Mouse (Mus musculus) CH12.LX (cell line): ENCODE measurements around the gene Fyb. TPM values are rescaled to one million over a fixed set of nuclear protein-coding genes. Genes with fewer than 3 reads are reported as not detected.

Experiments
- DNase-seq: peaks from one replicate; pipeline ENCODE4 v3.0.0-alpha.2; 2013; ENCODE audit errors: extremely low read depth
- H3K27ac ChIP-seq: 2 replicates; pipeline ENCODE4 v1.5.1; 2012; ENCODE audit warnings: low read depth, mild to moderate bottlenecking, control low read depth, moderate library complexity; ENCODE audit not compliant: insufficient read depth
- H3K27me3 ChIP-seq: replicated peaks from 2 replicates; pipeline ENCODE3; 2012; ENCODE audit warnings: inconsistent platforms
- H3K36me3 ChIP-seq, 2 experiments: replicated peaks in 1 of 2; 2 replicates each; pipeline versions ENCODE3 to v1.6.1; 2012; ENCODE audit warnings: inconsistent platforms in 1 of 2, low read length in 1 of 2, mild to moderate bottlenecking in 1 of 2, mixed read lengths in 1 of 2, moderate library complexity in 1 of 2; ENCODE audit not compliant: control insufficient read depth in 1 of 2, insufficient read depth in 1 of 2
- H3K4me1 ChIP-seq, 2 experiments: 2 replicates each; pipeline ENCODE4 v1.6.1; 2012; ENCODE audit warnings: inconsistent platforms in 1 of 2, moderate library complexity in 1 of 2; ENCODE audit not compliant: insufficient read depth in 2 of 2, control insufficient read depth in 1 of 2
- H3K4me2 ChIP-seq: 2 replicates; pipeline ENCODE4 v1.6.1; 2012; ENCODE audit warnings: low read depth, mild to moderate bottlenecking, control low read depth; ENCODE audit not compliant: poor library complexity, insufficient read depth, severe bottlenecking
- H3K4me3 ChIP-seq, 3 experiments: fragments of 150-350 bp in 1 of 3; sonication (generic) in 1 of 3; replicated peaks in 1 of 3; 2 replicates each; pipeline versions ENCODE3 to v1.5.1; 2011 to 2012; ENCODE audit warnings: low read depth in 2 of 3, low read length in 2 of 3, mild to moderate bottlenecking in 2 of 3, moderate library complexity in 2 of 3, control low read depth in 1 of 3, improper control_type of control experiment in 1 of 3, inconsistent platforms in 1 of 3, mixed read lengths in 1 of 3; ENCODE audit not compliant: poor library complexity in 1 of 3
- H3K79me2 ChIP-seq: replicated peaks from 2 replicates; pipeline ENCODE4 v1.6.1; 2012; ENCODE audit warnings: mild to moderate bottlenecking, moderate library complexity; ENCODE audit not compliant: control insufficient read depth, poor library complexity, insufficient read depth, severe bottlenecking; ENCODE audit errors: extremely low read depth
- H3K9ac ChIP-seq: 2 replicates; pipeline ENCODE4 v1.6.1; 2012; ENCODE audit warnings: low read depth, mild to moderate bottlenecking, control low read depth, moderate library complexity; ENCODE audit not compliant: insufficient read depth
- H3K9me3 ChIP-seq: replicated peaks from 2 replicates; pipeline ENCODE3; 2012; ENCODE audit warnings: low read length, inconsistent platforms, mixed read lengths
- CHD1 ChIP-seq: IDR thresholded peaks from 2 replicates; pipeline ENCODE4 v1.6.1; 2012; ENCODE audit warnings: low read depth, low read length, improper control_type of control experiment, inconsistent platforms
- CHD2 ChIP-seq: IDR thresholded peaks from 2 replicates; pipeline ENCODE4 v1.6.1; 2011; ENCODE audit warnings: low read length, improper control_type of control experiment
- CTCF ChIP-seq, 2 experiments: IDR thresholded peaks in 1 of 2; conservative IDR thresholded peaks in 1 of 2; 2 replicates each; pipeline ENCODE4 v1.5.1; 2011 to 2012; ENCODE audit warnings: low read depth in 2 of 2, low read length in 2 of 2, improper control_type of control experiment in 1 of 2, inconsistent platforms in 1 of 2, mild to moderate bottlenecking in 1 of 2, moderate library complexity in 1 of 2
- E2F4 ChIP-seq: IDR thresholded peaks from 2 replicates; pipeline ENCODE4 v1.6.1; 2011; ENCODE audit warnings: low read depth, low read length, improper control_type of control experiment; ENCODE audit not compliant: insufficient replicate concordance
- ELF1 ChIP-seq: IDR thresholded peaks from 2 replicates; pipeline ENCODE4 v1.6.1; 2014; ENCODE audit warnings: low read depth, mild to moderate bottlenecking, inconsistent platforms, low read length, improper control_type of control experiment
- EP300 ChIP-seq: IDR thresholded peaks from 2 replicates; pipeline ENCODE4 v1.6.1; 2011; ENCODE audit warnings: low read length, improper control_type of control experiment
- GABPA ChIP-seq: IDR thresholded peaks from 2 replicates; pipeline ENCODE4 v1.6.1; 2012; ENCODE audit warnings: low read depth, low read length, improper control_type of control experiment, inconsistent platforms; ENCODE audit not compliant: insufficient replicate concordance
- HCFC1 ChIP-seq: IDR thresholded peaks from 2 replicates; pipeline ENCODE4 v1.6.1; 2012; ENCODE audit warnings: low read depth, mild to moderate bottlenecking, inconsistent platforms, low read length, improper control_type of control experiment
- IRF4 ChIP-seq: IDR thresholded peaks from 2 replicates; pipeline ENCODE4 v1.6.1; 2014; ENCODE audit warnings: low read depth, mild to moderate bottlenecking, inconsistent platforms, low read length, improper control_type of control experiment
- JUN ChIP-seq: IDR thresholded peaks from 2 replicates; pipeline ENCODE4 v1.6.1; 2011; ENCODE audit warnings: low read depth, mild to moderate bottlenecking, low read length, improper control_type of control experiment, moderate library complexity; ENCODE audit not compliant: insufficient read depth
- JUND ChIP-seq: conservative IDR thresholded peaks from 2 replicates; pipeline ENCODE4 v1.6.1; 2011; ENCODE audit warnings: low read depth, low read length, improper control_type of control experiment
- KAT2A ChIP-seq: IDR thresholded peaks from 2 replicates; pipeline ENCODE4 v1.6.1; 2012; ENCODE audit warnings: low read length, improper control_type of control experiment, inconsistent platforms; ENCODE audit not compliant: insufficient replicate concordance
- MAX ChIP-seq: IDR thresholded peaks from 2 replicates; pipeline ENCODE4 v1.6.1; 2011; ENCODE audit warnings: low read length, improper control_type of control experiment
- MEF2A ChIP-seq: IDR thresholded peaks from 2 replicates; pipeline ENCODE4 v1.6.1; 2014; ENCODE audit warnings: low read depth, mild to moderate bottlenecking, inconsistent platforms, low read length, improper control_type of control experiment, borderline replicate concordance
- NELFE ChIP-seq: IDR thresholded peaks from 2 replicates; pipeline ENCODE4 v1.6.1; 2011; ENCODE audit warnings: low read depth, low read length, improper control_type of control experiment
- NRF1 ChIP-seq: IDR thresholded peaks from 2 replicates; pipeline ENCODE4 v1.6.1; 2014; ENCODE audit warnings: low read depth, mild to moderate bottlenecking, inconsistent platforms, low read length, improper control_type of control experiment, moderate library complexity
- PAX5 ChIP-seq: IDR thresholded peaks from 2 replicates; pipeline ENCODE4 v1.6.1; 2012; ENCODE audit warnings: low read length, inconsistent platforms, mixed read lengths
- POLR2AphosphoS2 ChIP-seq: IDR thresholded peaks from 2 replicates; pipeline ENCODE4 v1.6.1; 2011; ENCODE audit warnings: low read depth, low read length, improper control_type of control experiment
- RAD21 ChIP-seq: IDR thresholded peaks from 2 replicates; pipeline ENCODE4 v1.6.1; 2011; ENCODE audit warnings: low read depth, mild to moderate bottlenecking, low read length, improper control_type of control experiment, moderate library complexity
- SIN3A ChIP-seq: IDR thresholded peaks from 2 replicates; pipeline ENCODE4 v1.6.1; 2012; ENCODE audit warnings: low read length, improper control_type of control experiment, inconsistent platforms
- SMC3 ChIP-seq: IDR thresholded peaks from 2 replicates; pipeline ENCODE4 v1.6.1; 2011; ENCODE audit warnings: low read depth, low read length, improper control_type of control experiment
- TBP ChIP-seq: conservative IDR thresholded peaks from 2 replicates; pipeline ENCODE4 v1.6.1; 2011; ENCODE audit warnings: low read depth, low read length, improper control_type of control experiment
- TCF12 ChIP-seq: IDR thresholded peaks from 2 replicates; pipeline ENCODE4 v1.6.1; 2014; ENCODE audit warnings: low read depth, mild to moderate bottlenecking, inconsistent platforms, low read length, improper control_type of control experiment
- UBTF ChIP-seq: IDR thresholded peaks from 2 replicates; pipeline ENCODE4 v1.6.1; 2012; ENCODE audit warnings: low read depth, mild to moderate bottlenecking, inconsistent platforms, low read length, improper control_type of control experiment, moderate library complexity
- USF2 ChIP-seq: conservative IDR thresholded peaks from 2 replicates; pipeline ENCODE4 v1.6.1; 2011; ENCODE audit warnings: low read depth, low read length, improper control_type of control experiment
- ZKSCAN1 ChIP-seq: IDR thresholded peaks from 2 replicates; pipeline ENCODE4 v1.6.1; 2012; ENCODE audit warnings: low read depth, inconsistent platforms, low read length, improper control_type of control experiment, borderline replicate concordance
- ZMIZ1 ChIP-seq: IDR thresholded peaks from 2 replicates; pipeline ENCODE4 v1.6.1; 2012; ENCODE audit warnings: low read depth, mild to moderate bottlenecking, inconsistent platforms, low read length, improper control_type of control experiment
- ZNF384 ChIP-seq: IDR thresholded peaks from 2 replicates; pipeline ENCODE4 v1.6.1; 2012; ENCODE audit warnings: low read depth, low read length, improper control_type of control experiment, inconsistent platforms
- dilution Hi-C: fragments of 300-500 bp; cut with MboI; formaldehyde crosslinking; loops from 2 replicates; pipeline ENCODE4 v1.14.3; 2020; ENCODE audit warnings: low sequenced_read_pairs; ENCODE audit not compliant: extremely low pct_unique_long_range_greater_than_20kb, extremely low pct_ligation_motif_present
- in situ Hi-C: fragments of 300-500 bp; cut with MboI; formaldehyde crosslinking; loops from 3 replicates; pipeline ENCODE4 v1.14.3; 2019; ENCODE audit warnings: low sequenced_read_pairs, low pct_ligation_motif_present, low pct_unique_long_range_greater_than_20kb, mixed read lengths
- polyA plus RNA-seq: library from polyadenylated mRNA; unstranded; fragments of >175 nt; gene quantifications from 2 replicates; pipeline ENCODE4 v1.2.1, GENCODE M21; 2012; ENCODE audit warnings: low read depth; ENCODE audit not compliant: insufficient read length
- total RNA-seq, 2 experiments: library from RNA; depleted of rRNA; stranded (reverse); fragments of 300-350 nt in 1 of 2; fragments of >200 nt in 1 of 2; gene quantifications; 2 replicates each; pipeline ENCODE4 v1.2.3; 2012 to 2014

The Fyb gene
- total and polyA plus RNA-seq, 3 experiments: 17.6 to 60.1 (median 32.2) TPM

DNA sequence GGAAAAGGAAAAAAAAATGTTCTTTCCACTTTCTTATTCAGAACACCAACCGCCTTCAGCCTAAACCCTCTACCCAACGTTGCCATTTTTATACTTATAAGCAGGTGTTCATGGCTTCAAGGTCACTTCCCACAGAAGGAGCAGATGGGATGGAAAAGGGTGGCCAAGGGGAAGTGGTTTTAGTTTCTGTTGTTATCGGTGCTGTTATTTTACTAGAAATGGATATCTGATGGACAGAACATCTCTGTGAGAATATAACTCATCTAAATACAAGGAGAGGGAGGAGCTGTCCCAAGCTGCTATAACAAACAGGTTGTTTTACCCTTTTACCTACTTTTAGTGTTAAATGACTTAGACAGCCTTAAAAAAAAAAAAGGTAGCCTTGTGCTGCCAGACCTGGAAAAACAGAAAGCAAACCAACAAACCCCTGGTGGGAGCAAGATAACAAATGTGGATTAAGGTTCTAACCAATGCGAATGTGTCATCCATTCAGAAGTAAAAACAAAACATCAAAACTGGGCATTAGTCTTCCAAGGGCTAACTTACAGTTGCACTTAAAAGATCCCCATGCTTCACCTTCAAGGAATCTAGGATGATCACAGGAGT is 68.3 kb downstream of the Fyb start:
- peaks cover 0 to 11% of the 10 kb centered on the region in 2 experiments; a peak in 1 of 4 replicates for H3K4me1 ChIP-seq
- H3K27ac ChIP-seq: no peak overlapping the region
- in situ Hi-C loops: no loop called here
- TF ChIP-seq EP300: no peak
- no peak for TF ChIP-seq NELFE
- TF ChIP-seq TBP: no peak
- TF ChIP-seq PAX5: no peak
- TF ChIP-seq SMC3: no peak
- TF ChIP-seq USF2: no peak
- TF ChIP-seq ZKSCAN1: no peak
- no peak for TF ChIP-seq CTCF (conservative IDR thresholded peaks at IDR 0.05 in 1 of 2, IDR thresholded peaks at IDR 0.05 in 1 of 2; ENCODE audit: low read depth in 2 of 2, low read length in 2 of 2)
- no peak for TF ChIP-seq CHD2
- no peak for TF ChIP-seq TCF12
- TF ChIP-seq KAT2A: no peak
- no peak for TF ChIP-seq POLR2AphosphoS2
- no peak for TF ChIP-seq GABPA
- TF ChIP-seq MAX: no peak
- no peak for TF ChIP-seq RAD21
- TF ChIP-seq NRF1: no peak
- no peak for TF ChIP-seq ZNF384
- no peak for TF ChIP-seq E2F4
- no peak for TF ChIP-seq IRF4
- TF ChIP-seq ELF1: no peak
- no peaks in the 10 kb centered on the region for H3K79me2 ChIP-seq
- no peak overlapping the region for H3K9ac ChIP-seq
- no peak overlapping the region for H3K4me3 ChIP-seq
- DNase-seq: no peak
- no peaks in the 10 kb centered on the region for H3K36me3 ChIP-seq
- no peaks in the 10 kb centered on the region for H3K9me3 ChIP-seq
- dilution Hi-C loops: no loop called here
- no peak overlapping the region for H3K4me2 ChIP-seq
- no peaks in the 10 kb centered on the region for H3K27me3 ChIP-seq

DNA sequence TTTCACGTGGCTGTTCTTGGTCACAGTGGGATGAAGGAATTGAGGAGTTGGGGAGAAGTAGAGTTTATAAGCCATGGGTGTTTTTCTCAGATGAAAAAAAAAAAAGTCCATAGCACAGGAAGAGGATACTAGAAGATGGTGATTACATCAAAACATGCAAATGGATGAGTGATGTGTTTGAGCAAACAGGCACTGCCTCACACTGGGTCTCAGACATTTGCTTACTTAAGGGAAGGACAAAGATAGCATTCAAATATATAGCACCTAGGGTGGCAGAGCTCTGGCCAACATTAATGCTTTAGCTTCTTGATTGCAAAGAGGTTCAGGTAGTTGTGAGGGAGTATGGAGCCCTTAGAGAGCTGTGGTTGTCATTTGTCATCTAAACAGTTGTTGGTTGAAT is 68.9 kb downstream of the Fyb start:
- no peak overlapping the region for H3K4me3 ChIP-seq
- H3K4me1 ChIP-seq: peaks cover 0 to 11% of the 10 kb centered on the region in 2 experiments; a peak in 1 of 4 replicates
- no peak overlapping the region for H3K27ac ChIP-seq
- no peaks in the 10 kb centered on the region for H3K36me3 ChIP-seq
- TF ChIP-seq MAX: no peak
- TF ChIP-seq UBTF: no peak
- no peak for TF ChIP-seq RAD21
- no peak for TF ChIP-seq MEF2A
- TF ChIP-seq SIN3A: no peak
- no peak for TF ChIP-seq ZMIZ1
- TF ChIP-seq CHD1: no peak
- no peak for TF ChIP-seq JUN
- TF ChIP-seq JUND: no peak
- TF ChIP-seq CTCF (conservative IDR thresholded peaks at IDR 0.05 in 1 of 2, IDR thresholded peaks at IDR 0.05 in 1 of 2; ENCODE audit: low read depth in 2 of 2, low read length in 2 of 2): no peak
- no peak for TF ChIP-seq HCFC1
- TF ChIP-seq, all 38 proteins: peak for 0
- no peaks in the 10 kb centered on the region for H3K27me3 ChIP-seq
- no peaks in the 10 kb centered on the region for H3K79me2 ChIP-seq
- H3K9ac ChIP-seq: no peak overlapping the region
- H3K4me2 ChIP-seq: no peak overlapping the region
- H3K9me3 ChIP-seq: no peaks in the 10 kb centered on the region
- dilution Hi-C loops (no loop called here), in situ Hi-C loops (no loop called here)
- no peak for DNase-seq
